Mouse (Mus musculus): Measurements from ENCODE around the gene Zfp385c. TPM values are rescaled to one million over a fixed set of nuclear protein-coding genes. Genes with fewer than 3 reads are reported as not detected.
A peak's percentile ranks its signal among the peaks of the same experiment; 100 is the strongest.
"Not testable (repeated sequence)": the region's sequence is repeated elsewhere in the genome, so short reads cannot be mapped to it uniquely, and the experiment has no call there.

Zfp385c gene
- polyA plus RNA-seq, 1 experiment from 2014 or later: 0.06 TPM

GRCm38 (mm10) chr11:100582836-100583235, 109.4 kb downstream of the Zfp385c start:
- H3K4me1 ChIP-seq: no peaks in the 10 kb centered on the region
- no peak for ATAC-seq (ENCODE audit: borderline replicate concordance, extremely low read depth, low FRiP score, low TSS enrichment)
- no peak overlapping the region for H3K27ac ChIP-seq
- H3K27me3 ChIP-seq: no peaks in the 10 kb centered on the region
- no peaks in the 10 kb centered on the region for H3K9me3 ChIP-seq
- WGBS: 89% methylated on average over 2 of the region's 2 CpGs
- H3K9ac ChIP-seq: no peak overlapping the region
- H3K4me2 ChIP-seq: no peak overlapping the region
- H3K36me3 ChIP-seq: peaks cover 89% of the 10 kb centered on the region
- H3K4me3 ChIP-seq: no peak overlapping the region

- not testable (repeated sequence) for H3K4me1 ChIP-seq; H3K27me3 ChIP-seq; H3K27ac ChIP-seq; ATAC-seq (ENCODE audit: borderline replicate concordance, extremely low read depth, low FRiP score, low TSS enrichment); H3K9me3 ChIP-seq; H3K4me3 ChIP-seq; H3K4me2 ChIP-seq; H3K9ac ChIP-seq
- peaks cover 85% of the 10 kb centered on the region for H3K36me3 ChIP-seq
- 94% methylated on average over 1 of the region's 1 CpGs for WGBS
Measured at GRCm38 (mm10) chr11:100582413-100582812, 109.8 kb downstream of the Zfp385c start.

GRCm38 (mm10) chr11:100581756-100582155, 110.5 kb downstream of the Zfp385c start:
- H3K27me3 ChIP-seq: no peaks in the 10 kb centered on the region
- H3K4me2 ChIP-seq: no peak overlapping the region
- H3K4me3 ChIP-seq: no peak overlapping the region
- H3K27ac ChIP-seq: no peak overlapping the region
- no peaks in the 10 kb centered on the region for H3K9me3 ChIP-seq
- no peaks in the 10 kb centered on the region for H3K4me1 ChIP-seq
- H3K9ac ChIP-seq: no peak overlapping the region
- H3K36me3 ChIP-seq: peaks cover 78% of the 10 kb centered on the region
- ATAC-seq (ENCODE audit: borderline replicate concordance, extremely low read depth, low FRiP score, low TSS enrichment): peak; percentile 27; the same call in 1 of the 2 replicates
- 65% methylated on average over 4 of the region's 4 CpGs for WGBS

GRCm38 (mm10) chr11:100580275-100580674, 112.0 kb downstream of the Zfp385c start:
- WGBS: 87% methylated on average over 13 of the region's 13 CpGs
- Histone ChIP-seq H3K4me2 (no peak overlapping the region), H3K9me3 (no peaks in the 10 kb centered on the region), H3K27ac (no peak overlapping the region), H3K4me1 (peaks cover 6% of the 10 kb centered on the region), H3K36me3 (peaks cover 63% of the 10 kb centered on the region), H3K4me3 (no peak overlapping the region), H3K27me3 (no peaks in the 10 kb centered on the region), H3K9ac (no peak overlapping the region)
- ATAC-seq (ENCODE audit: borderline replicate concordance, extremely low read depth, low FRiP score, low TSS enrichment): no peak

GRCm38 (mm10) chr11:100579116-100579799, 113.0 kb downstream of the Zfp385c start:
- no peak for ATAC-seq (ENCODE audit: borderline replicate concordance, extremely low read depth, low FRiP score, low TSS enrichment)
- no peaks in the 10 kb centered on the region for H3K9me3 ChIP-seq
- H3K36me3 ChIP-seq: peaks cover 53% of the 10 kb centered on the region
- H3K4me3 ChIP-seq: no peak overlapping the region
- WGBS: 87% methylated on average over 9 of the region's 9 CpGs
- no peak overlapping the region for H3K27ac ChIP-seq
- H3K27me3 ChIP-seq: no peaks in the 10 kb centered on the region
- H3K9ac ChIP-seq: no peak overlapping the region
- peaks cover 10% of the 10 kb centered on the region for H3K4me1 ChIP-seq
- no peak overlapping the region for H3K4me2 ChIP-seq

GRCm38 (mm10) chr11:100577852-100578599, 114.2 kb downstream of the Zfp385c start:
- Histone ChIP-seq H3K27me3 (no peaks in the 10 kb centered on the region), H3K4me2 (no peak overlapping the region), H3K36me3 (peaks cover 41% of the 10 kb centered on the region), H3K4me3 (no peak overlapping the region), H3K4me1 (peaks cover 10% of the 10 kb centered on the region), H3K9ac (no peak overlapping the region), H3K9me3 (no peaks in the 10 kb centered on the region), H3K27ac (no peak overlapping the region)
- ATAC-seq (ENCODE audit: borderline replicate concordance, extremely low read depth, low FRiP score, low TSS enrichment): no peak
- WGBS: 68% methylated on average over 8 of the region's 8 CpGs

Other genes with a start within 250 kb of the Zfp385c start
- 8.6 and 9.3 TPM in 2 replicates for gene Klhl11, start 219.7 kb downstream of the Zfp385c start, polyA plus RNA-seq (2015; fragmentation: Nextera tagmentation; extraction: Ambion mirVana)
- gene Acly, start 164.5 kb downstream of the Zfp385c start, polyA plus RNA-seq (2015; fragmentation: Nextera tagmentation; extraction: Ambion mirVana): 151 and 153 TPM in 2 replicates
- gene Ttc25, start 146.8 kb downstream of the Zfp385c start, polyA plus RNA-seq (2015; fragmentation: Nextera tagmentation; extraction: Ambion mirVana): 1.6 and 2.6 TPM in 2 replicates
- gene Cnp, start 117.6 kb downstream of the Zfp385c start, polyA plus RNA-seq (2015; fragmentation: Nextera tagmentation; extraction: Ambion mirVana): 28.7 and 32.3 TPM in 2 replicates
- gene Nkiras2, start 73.2 kb downstream of the Zfp385c start, polyA plus RNA-seq (2015; fragmentation: Nextera tagmentation; extraction: Ambion mirVana): 57.1 and 58.7 TPM in 2 replicates
- 215 and 229 TPM in 2 replicates for gene Dnajc7, start 72.3 kb downstream of the Zfp385c start, polyA plus RNA-seq (2015; fragmentation: Nextera tagmentation; extraction: Ambion mirVana)
- 3.0 and 3.8 TPM in 2 replicates for gene Dhx58, start 11.8 kb upstream of the Zfp385c start, polyA plus RNA-seq (2015; fragmentation: Nextera tagmentation; extraction: Ambion mirVana)
- gene Kat2a, start 20.0 kb upstream of the Zfp385c start, polyA plus RNA-seq (2015; fragmentation: Nextera tagmentation; extraction: Ambion mirVana): 52.9 and 56.1 TPM in 2 replicates
- gene Hspb9, start 21.4 kb upstream of the Zfp385c start, polyA plus RNA-seq (2015; fragmentation: Nextera tagmentation; extraction: Ambion mirVana): 0.23 and 0.32 TPM in 2 replicates
- gene Rab5c, start 45.8 kb upstream of the Zfp385c start, polyA plus RNA-seq (2015; fragmentation: Nextera tagmentation; extraction: Ambion mirVana): 24.4 and 26.0 TPM in 2 replicates
- gene Kcnh4, start 67.5 kb upstream of the Zfp385c start, polyA plus RNA-seq (2015; fragmentation: Nextera tagmentation; extraction: Ambion mirVana): 0.04 TPM in 1 of 2 replicates, not detected in the other
- not detected in 2 replicates for gene Hcrt, start 70.5 kb upstream of the Zfp385c start, polyA plus RNA-seq (2015; fragmentation: Nextera tagmentation; extraction: Ambion mirVana)
- 6.1 and 6.4 TPM in 2 replicates for gene Ghdc, start 78.5 kb upstream of the Zfp385c start, polyA plus RNA-seq (2015; fragmentation: Nextera tagmentation; extraction: Ambion mirVana)
- 28.1 TPM in 2 replicates for gene Stat5b, start 158.3 kb upstream of the Zfp385c start, polyA plus RNA-seq (2015; fragmentation: Nextera tagmentation; extraction: Ambion mirVana)
- 8.2 and 9.5 TPM in 2 replicates for gene Stat5a, start 166.9 kb upstream of the Zfp385c start, polyA plus RNA-seq (2015; fragmentation: Nextera tagmentation; extraction: Ambion mirVana)
- gene Stat3, start 247.1 kb upstream of the Zfp385c start, polyA plus RNA-seq (2015; fragmentation: Nextera tagmentation; extraction: Ambion mirVana): 41.2 and 53.4 TPM in 2 replicates

All from lung, embryonic 15.5 days (tissue).